Mouse (Mus musculus) CD4-positive naive resting alpha-beta T cell, adult 57 days (primary cell): ENCODE measurements around the gene Sacs. TPM values are rescaled to one million over a fixed set of nuclear protein-coding genes. Genes with fewer than 3 reads are reported as not detected.

Source experiments
- total RNA-seq: library from RNA; stranded (reverse); gene quantifications from one replicate; pipeline ENCODE4 v1.2.4, GENCODE M21; 2023

Gene Sacs
- 29.6 TPM for total RNA-seq

DNA sequence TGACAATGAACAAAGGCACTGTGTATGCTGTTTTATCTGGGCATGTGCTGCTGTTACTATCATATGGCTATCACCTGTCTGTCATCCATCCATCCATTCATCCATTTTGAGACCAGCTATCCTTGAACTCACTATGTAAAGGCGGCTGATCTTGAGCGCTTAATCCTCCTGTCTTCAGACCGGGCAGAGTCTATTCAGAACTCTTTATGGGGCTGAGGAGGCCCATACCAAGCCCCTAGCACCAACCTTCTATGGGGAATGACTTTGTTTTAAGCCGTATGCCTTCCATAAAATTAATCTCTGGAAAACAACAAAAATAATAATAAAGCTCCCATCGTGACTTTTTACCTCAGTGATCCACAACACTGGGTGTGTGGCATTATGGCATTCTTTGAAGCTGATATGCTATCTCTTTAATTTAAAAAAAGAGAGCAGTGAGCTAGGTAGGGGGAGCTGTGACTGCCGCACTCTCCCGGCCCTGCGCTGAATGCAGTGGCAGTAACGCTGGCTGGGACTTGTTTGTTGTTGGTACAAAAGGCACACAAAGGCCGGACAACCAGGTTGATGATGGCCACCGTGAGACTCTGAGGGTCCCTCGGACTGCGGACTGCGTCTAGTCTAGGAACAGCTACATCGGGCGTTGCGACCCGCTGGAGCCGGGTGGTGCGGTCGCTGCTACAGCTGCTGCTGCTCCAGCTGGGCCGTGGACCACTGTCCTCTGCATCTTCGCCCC lies at the start of gene Sacs:
Gene Sacs, plus strand, starts transcription at position 464 of the 733 bp plus-strand sequence.

DNA sequence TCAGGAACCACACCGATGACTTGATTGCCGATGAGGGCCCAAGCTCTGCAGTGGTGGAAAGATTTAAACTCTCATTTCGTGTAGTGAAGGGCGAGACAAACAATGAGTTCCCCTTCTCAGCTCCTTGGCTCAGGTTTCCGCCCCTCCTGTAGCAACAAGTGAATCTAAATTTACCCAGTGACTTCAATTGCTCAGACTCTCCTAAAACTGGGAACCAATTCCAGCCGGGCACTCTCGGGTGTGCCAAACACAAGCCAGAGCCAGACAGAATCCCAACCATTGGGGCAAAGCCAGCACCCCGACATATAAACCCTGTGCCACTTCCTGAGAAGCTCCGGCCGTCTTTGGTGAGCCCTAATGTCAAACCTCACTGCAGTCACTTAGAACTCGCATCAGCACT lies 120.1 kb downstream of the Sacs start, which contains the start of gene Sgcg:
Gene Sgcg, minus strand, starts transcription at position 139 of the 400 bp plus-strand sequence.

Other genes starting within 250 kb of the Sacs start
- gene Tnfrsf19, start 92.0 kb upstream of the Sacs start, total RNA-seq, result 7.7 TPM
- gene Sgcg, start 120.0 kb downstream of the Sacs start, total RNA-seq, result not detected
- 1.8 TPM for gene Arl11, start 171.3 kb downstream of the Sacs start, total RNA-seq
- 3.8 TPM for gene Ebpl, start 222.0 kb downstream of the Sacs start, total RNA-seq